Mouse (Mus musculus): ENCODE data around the gene Myh7.
"Not testable (repeated sequence)": the region's sequence is repeated elsewhere in the genome, so short reads cannot be mapped to it uniquely, and the experiment has no call there.

Gene Myh7

GRCm38 (mm10) chr14:55003878-55004855, 9.7 kb upstream of the Myh7 start:
- DNase-seq = no peak

- no peak for DNase-seq
Measured at GRCm38 (mm10) chr14:55002687-55003120, 8.3 kb upstream of the Myh7 start.

- no peak for DNase-seq
Measured at GRCm38 (mm10) chr14:55001938-55002686, 7.7 kb upstream of the Myh7 start.

GRCm38 (mm10) chr14:55001446-55001845, 7.0 kb upstream of the Myh7 start:
- DNase-seq = no peak

GRCm38 (mm10) chr14:55000814-55001213, 6.4 kb upstream of the Myh7 start:
- no peak for DNase-seq

- DNase-seq = not testable (repeated sequence)
Measured at GRCm38 (mm10) chr14:54999868-55000267, 5.4 kb upstream of the Myh7 start.

- no peak for DNase-seq
Measured at GRCm38 (mm10) chr14:54998680-54999079, 4.3 kb upstream of the Myh7 start.

- DNase-seq = no peak
Measured at GRCm38 (mm10) chr14:54997297-54997696, 2.9 kb upstream of the Myh7 start.

GRCm38 (mm10) chr14:54996793-54997192, 2.4 kb upstream of the Myh7 start:
- DNase-seq = no peak

GRCm38 (mm10) chr14:54995457-54996138, 1.2 kb upstream of the Myh7 start:
- DNase-seq = no peak

- DNase-seq = no peak
Measured at GRCm38 (mm10) chr14:54994869-54995186, 402 bp upstream of the Myh7 start.

- no peak for DNase-seq
Measured at GRCm38 (mm10) chr14:54993636-54994035, 790 bp downstream of the Myh7 start.

- no peak for DNase-seq
Measured at GRCm38 (mm10) chr14:54992196-54992595, 2.2 kb downstream of the Myh7 start.

GRCm38 (mm10) chr14:54989886-54990441, 4.5 kb downstream of the Myh7 start:
- DNase-seq = no peak

- no peak for DNase-seq
Measured at GRCm38 (mm10) chr14:54988882-54989281, 5.5 kb downstream of the Myh7 start.

- DNase-seq = not testable (repeated sequence)
Measured at GRCm38 (mm10) chr14:54988350-54988874, 6.0 kb downstream of the Myh7 start.

- no peak for DNase-seq
Measured at GRCm38 (mm10) chr14:54981934-54982333, 12.5 kb downstream of the Myh7 start.

GRCm38 (mm10) chr14:54978664-54979063, 15.8 kb downstream of the Myh7 start:
- DNase-seq = no peak

GRCm38 (mm10) chr14:54976633-54977032, 17.8 kb downstream of the Myh7 start, which contains the start of gene Gm17428:
Gm17428 (plus strand) TSS chr14:54976933.
- no peak for DNase-seq

GRCm38 (mm10) chr14:54974068-54974791, 20.2 kb downstream of the Myh7 start:
- no peak for DNase-seq

- not testable (repeated sequence) for DNase-seq
Measured at GRCm38 (mm10) chr14:54972786-54973185, 21.6 kb downstream of the Myh7 start.

GRCm38 (mm10) chr14:54968344-54968743, 26.1 kb downstream of the Myh7 start:
- DNase-seq = no peak
